Mouse (Mus musculus) kidney, adult 2 months (tissue): ENCODE data around the gene Ccdc85c. TPM values are rescaled to one million over a fixed set of nuclear protein-coding genes. Genes with fewer than 3 reads are reported as not detected.

ENCODE experiments used
- DNase-seq: peaks from one replicate; pipeline ENCODE4 v3.0.0; 2021
- H3K27ac ChIP-seq: fragments of 200-500 bp; 2 replicates; pipeline ENCODE4 v1.5.1; 2012; ENCODE audit warnings: low read depth, low read length, control low read depth, inconsistent platforms; ENCODE audit not compliant: insufficient read depth
- H3K27me3 ChIP-seq: fragments of 200-500 bp; replicated peaks from 2 replicates; pipeline ENCODE4 v1.6.1; 2012; ENCODE audit warnings: mild to moderate bottlenecking, moderate library complexity, low read length, inconsistent platforms; ENCODE audit not compliant: control insufficient read depth, insufficient read depth
- H3K36me3 ChIP-seq: fragments of 200-500 bp; 2 replicates; pipeline ENCODE4 v1.6.1; 2012; ENCODE audit warnings: mild to moderate bottlenecking, moderate library complexity, low read length, inconsistent platforms; ENCODE audit not compliant: control insufficient read depth, insufficient read depth
- H3K4me1 ChIP-seq: fragments of 200-500 bp; 2 replicates; pipeline ENCODE4 v1.6.1; 2011; ENCODE audit warnings: low read length; ENCODE audit not compliant: control insufficient read depth, insufficient read depth
- H3K4me3 ChIP-seq: fragments of 200-500 bp; 2 replicates; pipeline ENCODE4 v1.5.1; 2011; ENCODE audit warnings: mild to moderate bottlenecking, low read depth, low read length, control low read depth; ENCODE audit not compliant: insufficient read depth
- CTCF ChIP-seq: fragments of 200-500 bp; conservative IDR thresholded peaks from 2 replicates; pipeline ENCODE4 v1.5.1; 2011; ENCODE audit warnings: low read depth, mild to moderate bottlenecking, control low read depth, low read length, moderate library complexity, mixed read lengths; ENCODE audit not compliant: insufficient read depth, insufficient read length
- POLR2A ChIP-seq: fragments of 200-500 bp; IDR thresholded peaks from one replicate; pipeline ENCODE4 v1.6.1; 2011; ENCODE audit warnings: low read depth, low read length, control low read depth
- polyA plus RNA-seq: library from polyadenylated mRNA; depleted of rRNA; stranded (reverse); fragments of >200 nt; gene quantifications from 2 replicates; pipeline ENCODE4 v1.2.3, GENCODE M21; 2012; rRNA removed

Ccdc85c gene
- polyA plus RNA-seq, 1 experiment, result 15.7 TPM

GRCm38 (mm10) chr12:108159863-108160262, 115.4 kb downstream of the Ccdc85c start:
- no peak for TF ChIP-seq POLR2A
- no peak for TF ChIP-seq CTCF
- no peak overlapping the region for H3K4me3 ChIP-seq
- H3K36me3 ChIP-seq, result no peaks in the 10 kb centered on the region; the same call in none of the 2 replicates
- H3K27me3 ChIP-seq, result no peaks in the 10 kb centered on the region
- H3K27ac ChIP-seq, result no peak overlapping the region
- H3K4me1 ChIP-seq, result no peaks in the 10 kb centered on the region
- no peak for DNase-seq

Other genes with a start within 250 kb of the Ccdc85c start
- 32.5 and 38.5 TPM in 2 replicates for gene Setd3, start 96.1 kb downstream of the Ccdc85c start, polyA plus RNA-seq
- gene Ccnk, start 95.8 kb downstream of the Ccdc85c start, polyA plus RNA-seq, result 11.4 and 12.6 TPM in 2 replicates
- 0.31 and 0.42 TPM in 2 replicates for gene Hhipl1, start 30.8 kb upstream of the Ccdc85c start, polyA plus RNA-seq
- gene Cyp46a1, start 59.0 kb upstream of the Ccdc85c start, polyA plus RNA-seq, result 4.1 and 5.1 TPM in 2 replicates
- 14.2 TPM in 2 replicates for gene Eml1, start 95.5 kb upstream of the Ccdc85c start, polyA plus RNA-seq